Mouse (Mus musculus) CD4-positive helper T cell, adult 2 months (primary cell): ENCODE data around the gene Caprin1.

Source experiments
- DNase-seq: peaks from one replicate; pipeline ENCODE4 v3.0.0-alpha.2; 2012; ENCODE audit warnings: low read depth, missing footprints, low spot score

Caprin1 gene

GRCm38 (mm10) chr2:103796861-103797466 is 485 bp downstream of the Caprin1 start:
- DNase-seq: peak; percentile 89

DNA sequence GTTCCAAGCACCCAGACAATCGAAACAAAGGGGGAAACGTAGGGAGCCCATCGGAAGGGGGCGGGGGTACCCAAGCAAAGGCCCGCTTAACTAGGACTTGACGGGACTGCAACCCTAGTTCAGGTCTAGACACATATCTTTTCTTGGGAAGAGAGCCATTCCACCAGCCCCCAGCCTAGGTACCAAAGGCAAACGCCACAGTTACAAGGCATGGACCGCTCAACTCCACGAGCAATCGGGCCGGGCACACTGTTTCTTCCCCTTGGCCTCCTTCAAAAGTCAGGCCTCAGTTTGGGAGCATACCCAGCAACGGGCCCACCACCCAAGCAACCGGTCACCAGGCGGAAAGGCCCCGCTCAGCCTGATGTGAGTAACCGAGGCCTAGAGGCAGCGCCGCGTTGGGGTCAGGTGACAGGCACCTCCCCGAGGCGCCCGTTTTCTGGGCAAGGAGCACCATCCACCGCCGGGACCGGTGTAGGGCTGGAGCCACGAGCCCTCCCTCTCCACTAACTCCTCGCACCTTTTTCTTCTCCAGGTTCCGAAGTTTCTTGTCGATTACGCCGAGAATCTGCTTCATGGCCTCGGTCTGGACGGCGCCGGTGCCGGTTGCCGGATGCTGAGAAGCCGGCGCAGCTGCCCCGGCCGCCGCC is 1.1 kb downstream of the Caprin1 start:
- peak; percentile 76 for DNase-seq

DNA sequence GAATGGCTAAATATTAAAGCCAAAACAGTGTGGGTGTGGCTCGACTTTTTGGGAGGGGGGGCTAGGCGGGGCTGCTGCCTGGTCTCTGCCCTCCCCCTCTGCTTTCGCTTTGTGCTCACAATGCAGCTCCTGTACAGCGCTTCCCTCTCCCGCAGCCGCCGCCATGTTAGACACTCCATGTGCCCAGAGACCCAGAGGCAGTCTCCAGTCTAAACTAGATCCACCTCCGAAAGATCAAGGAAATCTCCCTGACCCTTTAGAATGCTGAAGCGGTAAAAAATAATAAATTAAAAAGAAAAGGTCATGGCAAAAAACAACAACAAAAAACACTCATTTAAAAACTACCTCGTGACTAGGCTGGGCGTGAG is 1.6 kb downstream of the Caprin1 start:
- DNase-seq: peak; percentile 86

GRCm38 (mm10) chr2:103792009-103792408 is 5.4 kb downstream of the Caprin1 start:
- DNase-seq: no peak

DNA sequence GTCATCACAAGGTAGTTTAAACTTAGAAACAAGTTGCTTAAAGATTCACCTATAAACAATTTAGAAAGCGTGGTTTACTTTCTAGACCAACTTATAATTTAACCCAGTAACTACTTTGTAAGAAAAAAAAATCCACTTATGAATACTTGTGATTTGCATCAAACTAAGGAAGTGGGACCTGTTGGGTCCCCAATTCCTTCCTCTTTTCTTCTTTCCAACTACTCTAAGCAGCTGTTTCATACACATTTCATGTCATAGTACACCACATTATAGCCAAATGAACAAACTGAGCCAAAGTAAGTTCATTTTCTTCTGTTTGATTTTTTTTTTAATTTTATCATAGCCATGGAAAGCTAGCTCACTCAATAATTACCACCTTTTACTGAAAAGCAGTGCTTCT is 11.7 kb downstream of the Caprin1 start:
- DNase-seq: no peak

- peak; percentile 61 for DNase-seq
These were observed 12.8 kb downstream of the Caprin1 start for GRCm38 (mm10) chr2:103784621-103785020.

GRCm38 (mm10) chr2:103762492-103762891 is 35.0 kb downstream of the Caprin1 start:
- no peak for DNase-seq

- no peak for DNase-seq
These were observed 35.5 kb downstream of the Caprin1 start for GRCm38 (mm10) chr2:103761993-103762392.

DNA sequence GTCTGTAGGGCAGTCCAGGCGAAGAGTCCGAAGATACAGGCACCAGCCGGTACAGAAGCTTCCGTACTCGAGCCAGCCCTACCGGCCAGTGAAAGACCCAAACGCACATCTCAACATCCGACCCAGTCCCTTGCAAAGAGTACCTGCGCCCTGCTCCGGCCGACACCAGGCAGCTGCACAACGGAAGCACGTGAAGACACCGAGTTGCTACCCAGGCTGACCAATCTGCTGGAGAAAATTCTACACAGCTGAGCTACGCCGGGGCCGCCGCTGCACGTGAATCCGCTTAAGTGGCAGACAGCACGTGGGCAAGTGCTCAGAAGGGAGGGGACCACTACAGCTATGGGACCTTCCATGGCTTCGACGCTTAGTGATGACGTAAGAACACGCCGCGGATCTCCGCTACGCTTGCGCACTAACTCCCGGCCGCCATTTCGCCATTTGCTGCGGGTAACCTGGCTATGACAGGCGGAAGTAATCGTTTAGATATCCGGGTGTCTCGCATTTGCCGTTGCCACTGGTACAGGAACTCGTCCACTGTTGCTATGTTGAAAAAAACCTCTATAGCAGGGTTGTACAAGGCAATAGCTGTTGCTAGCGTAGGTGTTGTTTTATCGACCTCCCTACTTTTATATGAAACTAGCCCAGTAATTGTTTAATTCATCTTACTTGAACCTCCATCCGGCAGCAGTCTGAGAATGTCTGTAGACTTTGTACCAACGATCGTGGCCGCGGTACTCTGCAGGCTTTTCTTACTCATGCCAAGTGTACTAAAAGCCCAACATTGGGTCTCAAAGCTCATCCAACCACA is 36.3 kb downstream of the Caprin1 start, which contains the start of gene Nat10:
TSS of gene Nat10 (minus strand) at position 365 of the 811 bp plus-strand sequence.
- peak; percentile 99 for DNase-seq

DNA sequence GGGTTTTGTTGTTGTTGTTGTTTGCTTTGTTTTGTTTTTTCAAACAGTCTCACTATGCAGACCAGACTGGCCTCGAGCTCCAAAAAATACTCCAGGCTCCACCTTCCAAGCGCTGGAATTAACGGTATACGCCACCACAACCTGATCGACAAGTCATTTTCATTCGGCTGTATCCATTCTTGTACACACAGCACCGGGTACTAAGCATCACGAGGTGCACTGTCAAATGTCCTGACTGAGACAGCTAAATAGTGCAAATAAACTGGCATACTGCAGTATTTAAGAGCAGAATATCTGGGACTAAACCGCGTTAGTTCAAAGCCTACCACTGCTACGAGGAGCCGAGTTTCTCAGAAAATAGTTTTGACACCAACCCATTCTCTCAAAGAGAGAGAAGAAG is 37.0 kb downstream of the Caprin1 start:
- DNase-seq: no peak

DNA sequence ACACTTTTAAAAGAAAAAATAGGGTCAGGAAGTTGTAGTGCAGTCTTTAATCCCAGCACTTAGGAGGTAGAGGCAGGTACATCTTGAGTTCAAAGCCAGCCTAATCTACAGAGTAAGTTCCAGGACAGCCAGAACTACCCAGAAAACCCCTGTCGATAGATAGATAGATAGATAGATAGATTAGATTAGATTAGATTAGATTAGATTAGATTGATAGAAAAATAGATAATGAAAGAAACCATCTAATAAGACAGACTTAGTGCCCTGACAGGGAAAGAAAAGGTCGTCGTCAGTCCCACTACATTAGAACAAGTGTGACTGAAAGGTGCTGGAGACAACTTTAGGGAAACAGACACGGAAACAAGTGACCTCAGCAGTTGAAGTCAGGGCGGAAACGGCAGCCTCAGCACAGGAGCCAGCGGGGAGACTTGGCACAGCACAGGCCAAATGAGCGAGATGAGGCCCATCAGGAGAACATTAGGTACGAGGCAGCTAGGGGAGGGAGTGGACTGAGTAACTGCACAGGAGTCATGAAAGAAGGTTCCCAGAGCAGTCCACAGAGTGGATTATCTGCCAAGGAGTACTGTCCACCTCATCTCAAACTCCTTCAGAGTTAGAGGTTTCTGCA is 41.9 kb downstream of the Caprin1 start:
- no peak for DNase-seq

GRCm38 (mm10) chr2:103754614-103755013 is 42.8 kb downstream of the Caprin1 start:
- DNase-seq: peak; percentile 37

DNA sequence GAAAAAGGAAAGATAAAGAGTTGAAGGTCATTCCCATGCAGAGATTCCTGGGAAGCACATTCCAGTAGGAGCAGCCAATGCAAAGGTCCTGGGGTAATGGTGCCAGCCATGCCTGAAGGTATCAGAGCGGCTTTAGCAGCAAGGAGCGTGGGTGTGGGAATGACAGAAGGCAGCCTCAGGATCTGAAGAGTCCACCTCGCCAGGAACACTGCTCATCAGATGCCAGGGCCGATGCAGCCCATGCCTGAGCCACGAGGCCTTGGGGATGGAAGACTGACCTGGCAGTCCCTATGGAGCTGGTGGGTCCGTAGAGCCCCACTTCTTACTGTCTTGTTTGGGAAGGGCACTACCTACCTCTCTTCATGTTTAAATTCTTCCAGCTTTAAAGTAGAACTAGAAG is 45.7 kb downstream of the Caprin1 start:
- no peak for DNase-seq

DNA sequence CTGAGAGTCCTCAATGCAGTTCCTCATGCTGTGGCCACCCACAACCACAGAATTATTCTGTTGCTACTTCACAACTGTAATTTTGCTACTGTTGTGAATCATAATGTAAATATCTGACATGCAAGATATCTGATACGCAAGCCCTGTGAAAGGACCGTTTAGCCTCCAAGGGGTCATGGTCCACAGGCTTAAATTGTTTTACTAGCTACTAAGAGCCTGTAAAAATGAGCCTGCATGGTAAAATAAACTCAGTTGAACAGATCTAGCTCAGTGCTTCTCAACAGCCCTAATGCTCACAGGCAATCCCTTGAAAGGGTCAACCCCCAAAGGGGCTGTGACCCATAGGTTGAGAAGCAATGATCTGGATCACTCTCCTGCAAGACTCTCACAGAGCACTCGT is 48.4 kb downstream of the Caprin1 start:
- no peak for DNase-seq

DNA sequence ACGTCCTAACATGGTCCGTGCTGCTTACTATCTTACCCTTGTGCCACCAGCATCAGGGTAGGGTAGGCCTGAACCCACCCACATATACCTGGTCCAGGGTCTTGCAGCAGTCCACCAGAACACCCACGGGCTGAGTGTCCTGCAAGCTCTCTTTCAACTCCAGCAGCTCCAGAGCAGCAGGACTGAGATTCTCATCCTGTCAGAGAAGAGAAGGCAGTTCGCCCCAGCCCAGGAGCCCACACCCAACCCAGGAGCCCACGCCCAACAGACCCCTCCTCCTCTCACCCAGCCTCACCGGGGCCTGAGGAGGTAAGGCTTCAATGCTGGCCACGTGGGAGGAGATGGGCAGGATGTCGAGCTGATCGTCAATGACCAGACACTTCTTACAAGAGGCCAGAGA is 49.6 kb downstream of the Caprin1 start:
- no peak for DNase-seq

DNA sequence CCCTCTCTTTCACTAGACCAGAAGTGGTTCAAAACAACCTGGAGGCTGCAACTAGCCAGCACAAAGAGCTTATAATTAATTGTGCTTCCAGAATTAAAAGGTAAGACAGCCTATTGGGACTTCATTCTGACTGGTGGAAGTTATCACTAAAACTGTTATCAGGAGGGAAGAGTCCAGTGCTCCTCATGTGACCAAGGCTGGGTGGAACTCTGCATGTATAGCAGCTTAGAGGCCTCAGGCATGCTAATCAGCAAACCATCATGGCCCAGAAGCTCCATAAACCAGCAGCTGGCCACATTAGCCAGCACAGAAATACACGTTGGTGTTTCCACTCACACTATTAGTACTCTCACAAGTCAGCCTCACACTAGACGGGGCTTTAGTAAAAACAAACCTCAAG is 50.7 kb downstream of the Caprin1 start:
- no peak for DNase-seq

DNA sequence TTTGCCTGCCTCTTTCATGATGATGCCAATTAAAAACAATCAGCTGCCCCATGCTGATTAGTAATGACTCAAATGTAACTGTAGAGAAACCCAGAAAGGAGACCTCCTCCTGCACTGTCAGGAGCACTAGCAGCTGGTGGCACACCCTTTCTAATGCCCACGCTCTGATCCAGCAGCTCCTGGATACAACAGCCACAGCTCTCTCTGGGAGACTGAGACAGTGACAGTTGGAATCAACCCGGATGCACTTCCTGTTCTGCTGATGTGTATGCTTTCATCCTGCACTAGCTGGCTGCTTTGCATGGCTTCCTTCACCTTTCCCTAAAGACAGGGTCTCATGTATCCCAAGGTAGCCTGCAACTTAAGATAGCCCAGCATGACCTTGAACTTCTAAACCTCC is 51.4 kb downstream of the Caprin1 start:
- DNase-seq: no peak

GRCm38 (mm10) chr2:103745481-103745880 is 52.0 kb downstream of the Caprin1 start:
- no peak for DNase-seq

GRCm38 (mm10) chr2:103743988-103744387 is 53.5 kb downstream of the Caprin1 start:
- peak; percentile 72 for DNase-seq

DNA sequence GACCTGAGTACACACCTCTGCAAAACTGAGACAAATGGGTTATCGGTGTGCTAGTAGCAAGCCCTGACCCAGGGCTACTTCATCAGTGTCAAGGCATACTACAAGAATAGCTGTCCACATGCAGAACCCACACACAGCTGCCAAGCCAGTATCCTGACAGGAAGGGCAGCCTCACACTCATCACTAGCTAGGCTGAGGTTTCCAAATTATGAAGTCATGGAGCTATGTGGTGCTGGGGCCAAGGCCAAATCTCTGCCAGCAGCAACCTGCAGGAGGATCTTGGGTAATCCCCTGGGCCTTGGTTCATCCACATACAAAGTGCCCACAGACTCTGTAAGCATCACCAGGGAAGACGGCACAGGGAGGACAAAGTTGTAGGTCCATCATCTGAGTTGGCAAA is 53.9 kb downstream of the Caprin1 start:
- DNase-seq: no peak

GRCm38 (mm10) chr2:103742821-103743220 is 54.6 kb downstream of the Caprin1 start:
- no peak for DNase-seq

DNA sequence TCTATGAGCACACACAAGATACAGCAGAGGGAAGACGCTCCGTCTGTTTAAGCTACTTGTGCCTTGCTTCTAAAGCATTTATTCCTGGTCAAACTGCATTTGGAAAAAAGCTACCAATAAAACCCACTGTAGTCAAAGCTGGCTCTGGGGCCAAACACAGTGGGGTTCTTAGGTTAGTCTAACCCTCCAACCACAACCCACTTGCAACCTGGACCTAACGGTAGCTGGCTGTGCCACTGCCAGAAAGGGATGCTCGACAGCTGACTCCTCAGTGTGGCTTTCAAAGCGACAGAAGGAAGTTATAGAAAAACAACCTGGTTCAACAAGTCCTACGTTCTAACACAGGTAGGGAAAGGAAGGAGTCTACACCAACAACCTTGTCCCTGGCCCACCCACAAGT is 66.0 kb downstream of the Caprin1 start:
- no peak for DNase-seq
